Mouse (Mus musculus) cerebral cortex, adult 2 months (tissue): Measurements from ENCODE around the gene Nfkbid.

Experiments
- WGBS: fragments of 180-500 bp; shearing (Covaris S2); methylation state at CpG from one replicate; pipeline ENCODE4 v1.1.7; 2018; 5-methylcytosine and 5-hydroxymethylcytosine counted together

Nfkbid gene

DNA sequence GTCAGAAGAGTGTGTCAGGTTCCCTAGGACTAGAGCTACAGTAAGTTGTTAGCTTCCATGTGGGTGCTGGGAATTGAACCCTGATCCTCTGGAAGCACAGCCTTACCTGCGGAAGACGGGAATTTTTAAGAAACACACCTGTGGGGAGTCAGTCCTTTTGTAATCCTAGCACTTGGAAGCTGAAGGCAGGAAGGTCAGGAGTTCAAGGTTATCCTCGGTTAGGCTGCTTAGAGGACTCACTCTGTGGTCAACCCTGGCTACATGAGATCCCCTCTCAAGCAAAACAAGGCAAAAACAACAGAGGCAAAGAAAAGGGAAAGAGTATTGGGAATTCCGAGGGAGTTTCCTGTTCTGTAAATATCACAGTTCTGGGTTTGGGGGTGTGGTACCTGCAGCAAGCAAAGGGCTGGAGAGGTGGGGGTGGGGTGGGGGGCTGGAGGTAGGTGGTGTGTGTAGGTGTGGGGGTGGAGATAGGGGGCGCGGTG is 43.3 kb downstream of the Nfkbid start:
- 27% methylated on average over 6 of the region's 6 CpGs for WGBS

DNA sequence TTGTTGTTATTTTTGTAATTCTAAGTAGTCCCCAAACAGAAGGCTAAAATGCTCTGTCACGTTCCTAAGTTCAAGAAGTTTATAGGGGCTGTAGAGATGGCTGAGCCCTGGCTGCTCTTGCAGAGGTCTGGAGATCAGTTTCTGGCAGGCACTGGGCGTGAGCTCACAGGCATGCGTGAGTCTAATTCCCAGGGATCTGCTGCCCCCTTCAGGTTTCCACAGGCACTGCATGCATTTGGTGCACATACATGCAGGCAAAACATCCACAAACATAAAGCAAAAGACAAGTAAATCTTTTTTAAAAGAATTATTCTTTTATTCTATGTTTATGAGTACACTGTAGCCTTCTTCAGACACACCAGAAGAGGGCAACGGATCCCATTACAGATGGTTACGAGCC is 50.9 kb downstream of the Nfkbid start:
- WGBS = 53% methylated on average over 5 of the region's 5 CpGs

DNA sequence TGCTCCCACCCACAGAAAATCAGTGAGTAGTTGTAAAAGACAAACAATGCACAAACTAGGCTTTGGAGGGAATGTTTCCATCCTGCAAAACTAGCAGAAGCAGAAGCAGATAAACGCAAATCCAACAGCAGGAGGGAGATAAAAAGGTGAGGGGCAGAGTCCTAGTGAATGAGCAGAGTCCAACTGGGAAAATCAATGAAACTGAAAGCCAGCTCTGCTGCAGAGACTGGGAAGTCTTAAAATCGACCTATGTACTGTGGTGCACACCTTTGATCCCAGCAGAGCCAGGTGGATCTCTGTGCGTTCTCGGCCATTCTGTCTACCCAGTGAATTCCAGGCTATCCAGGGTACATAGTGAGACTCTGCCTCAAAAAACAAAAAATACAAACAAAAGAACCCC is 53.5 kb downstream of the Nfkbid start:
- 82% methylated on average over 4 of the region's 4 CpGs for WGBS

DNA sequence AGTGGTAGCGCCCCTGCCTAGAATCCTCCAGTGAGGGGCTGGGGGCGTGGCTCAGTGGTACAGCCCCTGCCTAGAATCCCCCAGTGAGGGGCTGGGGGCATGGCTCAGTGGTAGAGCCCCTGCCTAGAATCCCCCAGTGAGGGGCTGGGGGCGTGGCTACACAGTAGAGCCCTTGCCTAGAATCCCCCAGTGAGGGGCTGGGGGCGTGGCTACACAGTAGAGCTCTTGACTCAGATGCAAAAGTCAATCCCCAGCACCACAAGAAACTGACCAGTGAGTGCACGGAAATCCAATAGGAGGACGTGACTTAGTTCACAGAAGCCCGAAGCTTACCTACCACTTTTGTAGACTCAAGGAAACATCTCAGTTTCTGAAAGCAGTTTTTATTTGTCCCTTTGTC is 54.6 kb downstream of the Nfkbid start:
- 86% methylated on average over 7 of the region's 7 CpGs for WGBS

DNA sequence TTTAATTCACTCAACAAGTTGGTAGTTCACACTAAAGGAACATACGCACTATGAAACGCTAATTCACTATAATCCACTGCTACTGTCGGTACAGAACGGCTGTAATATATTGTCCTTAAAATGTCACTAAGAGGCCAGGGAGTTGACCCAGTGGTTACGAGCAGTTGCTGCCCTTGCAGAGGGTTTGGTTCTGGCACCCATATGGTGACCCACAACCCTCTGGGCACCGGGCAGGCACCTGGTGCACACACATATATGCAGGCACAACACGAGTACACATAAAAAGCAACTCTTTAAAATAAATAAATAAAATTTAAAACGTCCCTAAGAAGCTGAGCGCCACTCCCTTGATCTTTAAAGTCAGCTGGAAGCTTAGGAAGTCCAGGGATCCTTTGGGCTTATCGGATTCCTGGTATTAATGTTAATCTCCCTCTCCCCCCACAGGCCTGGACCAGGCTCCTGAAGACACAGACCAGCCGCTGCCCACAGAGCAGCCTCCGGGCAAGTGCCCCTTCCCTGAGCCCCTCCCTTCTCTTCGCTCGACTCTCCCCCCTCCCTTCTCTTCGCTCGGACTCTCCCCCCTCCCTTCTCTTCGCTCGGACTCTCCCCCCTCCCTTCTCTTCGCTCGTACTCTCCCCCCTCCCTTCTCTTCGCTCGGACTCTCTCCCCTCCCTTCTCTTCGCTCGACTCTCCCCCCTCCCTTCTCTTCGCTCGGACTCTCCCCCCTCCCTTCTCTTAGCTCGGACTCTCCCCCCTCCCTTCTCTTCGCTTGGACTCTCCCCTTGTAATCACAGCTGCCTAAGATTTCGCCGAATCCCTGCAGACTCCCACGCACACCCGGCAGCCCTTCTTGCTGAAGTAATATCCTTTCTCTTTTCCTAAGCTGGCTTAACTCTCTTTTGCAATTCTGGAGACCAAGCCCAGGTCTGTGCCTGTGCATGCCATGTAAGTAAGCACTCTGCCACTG is 56.2 kb downstream of the Nfkbid start:
- WGBS = 9% methylated on average over 29 of the region's 32 CpGs
